Mouse (Mus musculus): ENCODE data around the gene Ms4a4a. TPM values are rescaled to one million over a fixed set of nuclear protein-coding genes. Genes with fewer than 3 reads are reported as not detected.
"Not testable (repeated sequence)": the region's sequence is repeated elsewhere in the genome, so short reads cannot be mapped to it uniquely, and the experiment has no call there.

Gene Ms4a4a
- polyA plus RNA-seq, 1 experiment from 2014 or later = 3.2 TPM

- no peaks in the 10 kb centered on the region for H3K9me3 ChIP-seq (ENCODE audit: low read length)
- TF ChIP-seq EP300 (IDR thresholded peaks at IDR 0.05; ENCODE audit: low read depth) (no peak), CTCF (IDR thresholded peaks at IDR 0.05; ENCODE audit: low read depth) (no peak)
- H3K27ac ChIP-seq (ENCODE audit: low read depth) = no peak overlapping the region
- no peak for ATAC-seq
- H3K27me3 ChIP-seq (ENCODE audit: insufficient read depth, low read length) = no peaks in the 10 kb centered on the region
- no peak overlapping the region for H3K4me3 ChIP-seq (ENCODE audit: low read depth, low read length)
- no peak overlapping the region for H3K9ac ChIP-seq (replicated peaks)
- no peak for DNase-seq
- WGBS (ENCODE audit: insufficient replicate concordance) = 80% methylated on average over 1 of the region's 1 CpGs
- no peak overlapping the region for H3K4me2 ChIP-seq (ENCODE audit: low read depth, low read length)
- no peaks in the 10 kb centered on the region for H3K4me1 ChIP-seq (ENCODE audit: insufficient read depth)
- no peaks in the 10 kb centered on the region for H3K36me3 ChIP-seq (replicated peaks; ENCODE audit: insufficient read depth, low read length)
Measured at GRCm38 (mm10) chr19:11414084-11414483, 38.8 kb downstream of the Ms4a4a start.

GRCm38 (mm10) chr19:11415581-11415980, 40.3 kb downstream of the Ms4a4a start:
- H3K27ac ChIP-seq (ENCODE audit: low read depth) = no peak overlapping the region
- no peaks in the 10 kb centered on the region for H3K36me3 ChIP-seq (replicated peaks; ENCODE audit: insufficient read depth, low read length)
- no peaks in the 10 kb centered on the region for H3K27me3 ChIP-seq (ENCODE audit: insufficient read depth, low read length)
- DNase-seq (no peak), ATAC-seq (no peak)
- TF ChIP-seq CTCF (IDR thresholded peaks at IDR 0.05; ENCODE audit: low read depth) (no peak), EP300 (IDR thresholded peaks at IDR 0.05; ENCODE audit: low read depth) (no peak)
- H3K9ac ChIP-seq (replicated peaks) = no peak overlapping the region
- H3K9me3 ChIP-seq (ENCODE audit: low read length) = no peaks in the 10 kb centered on the region
- WGBS (ENCODE audit: insufficient replicate concordance) = 67% methylated on average over 3 of the region's 3 CpGs
- no peak overlapping the region for H3K4me2 ChIP-seq (ENCODE audit: low read depth, low read length)
- H3K4me1 ChIP-seq (ENCODE audit: insufficient read depth) = no peaks in the 10 kb centered on the region
- no peak overlapping the region for H3K4me3 ChIP-seq (ENCODE audit: low read depth, low read length)

GRCm38 (mm10) chr19:11418865-11419264, 43.5 kb downstream of the Ms4a4a start:
- H3K4me1 ChIP-seq (ENCODE audit: insufficient read depth); DNase-seq; H3K9me3 ChIP-seq (ENCODE audit: low read length); H3K4me3 ChIP-seq (ENCODE audit: low read depth, low read length); H3K27me3 ChIP-seq (ENCODE audit: insufficient read depth, low read length); H3K9ac ChIP-seq (replicated peaks); ATAC-seq; H3K4me2 ChIP-seq (ENCODE audit: low read depth, low read length); H3K27ac ChIP-seq (ENCODE audit: low read depth); H3K36me3 ChIP-seq (replicated peaks; ENCODE audit: insufficient read depth, low read length): not testable (repeated sequence)
- WGBS (ENCODE audit: insufficient replicate concordance) = 55% methylated on average over 1 of the region's 3 CpGs

GRCm38 (mm10) chr19:11431209-11431608, 55.9 kb downstream of the Ms4a4a start:
- not testable (repeated sequence) for H3K36me3 ChIP-seq (replicated peaks; ENCODE audit: insufficient read depth, low read length); H3K4me1 ChIP-seq (ENCODE audit: insufficient read depth); H3K4me3 ChIP-seq (ENCODE audit: low read depth, low read length); H3K9me3 ChIP-seq (ENCODE audit: low read length); H3K9ac ChIP-seq (replicated peaks); H3K27ac ChIP-seq (ENCODE audit: low read depth); H3K4me2 ChIP-seq (ENCODE audit: low read depth, low read length); DNase-seq; H3K27me3 ChIP-seq (ENCODE audit: insufficient read depth, low read length)
- WGBS (ENCODE audit: insufficient replicate concordance) = 52% methylated on average over 1 of the region's 1 CpGs
- peak; percentile 45; the same call in 1 of the 2 replicates for ATAC-seq

GRCm38 (mm10) chr19:11435058-11435834, 59.9 kb downstream of the Ms4a4a start:
- DNase-seq = no peak
- ATAC-seq = no peak
- no peaks in the 10 kb centered on the region for H3K36me3 ChIP-seq (replicated peaks; ENCODE audit: insufficient read depth, low read length)
- no peak overlapping the region for H3K27ac ChIP-seq (ENCODE audit: low read depth)
- no peaks in the 10 kb centered on the region for H3K9me3 ChIP-seq (ENCODE audit: low read length)
- no peak for TF ChIP-seq CTCF (IDR thresholded peaks at IDR 0.05; ENCODE audit: low read depth)
- TF ChIP-seq EP300 (IDR thresholded peaks at IDR 0.05; ENCODE audit: low read depth) = no peak
- no peaks in the 10 kb centered on the region for H3K27me3 ChIP-seq (ENCODE audit: insufficient read depth, low read length)
- H3K4me2 ChIP-seq (ENCODE audit: low read depth, low read length) = no peak overlapping the region
- H3K9ac ChIP-seq (replicated peaks) = no peak overlapping the region
- H3K4me1 ChIP-seq (ENCODE audit: insufficient read depth) = no peaks in the 10 kb centered on the region
- 77% methylated on average over 4 of the region's 4 CpGs for WGBS (ENCODE audit: insufficient replicate concordance)
- no peak overlapping the region for H3K4me3 ChIP-seq (ENCODE audit: low read depth, low read length)

Other genes with a start within 250 kb of the Ms4a4a start
- gene 1700017D01Rik, start 244.6 kb upstream of the Ms4a4a start, polyA plus RNA-seq (2015; fragmentation: Nextera tagmentation; extraction: Ambion mirVana) = not detected in 2 replicates
- not detected in 2 replicates for gene 1700025F22Rik, start 210.2 kb upstream of the Ms4a4a start, polyA plus RNA-seq (2015; fragmentation: Nextera tagmentation; extraction: Ambion mirVana)
- not detected in 2 replicates for gene Ms4a13, start 178.8 kb upstream of the Ms4a4a start, polyA plus RNA-seq (2015; fragmentation: Nextera tagmentation; extraction: Ambion mirVana)
- gene Ms4a12, start 143.1 kb upstream of the Ms4a4a start, polyA plus RNA-seq (2015; fragmentation: Nextera tagmentation; extraction: Ambion mirVana) = not detected in 2 replicates
- gene Ms4a1, start 109.3 kb upstream of the Ms4a4a start, polyA plus RNA-seq (2015; fragmentation: Nextera tagmentation; extraction: Ambion mirVana) = 3.3 and 3.8 TPM in 2 replicates
- not detected in 2 replicates for gene Ms4a5, start 91.7 kb upstream of the Ms4a4a start, polyA plus RNA-seq (2015; fragmentation: Nextera tagmentation; extraction: Ambion mirVana)
- gene Ms4a14, start 61.1 kb upstream of the Ms4a4a start, polyA plus RNA-seq (2015; fragmentation: Nextera tagmentation; extraction: Ambion mirVana) = 0.02 TPM in 1 of 2 replicates, not detected in the other
- gene Ms4a7, start 39.4 kb upstream of the Ms4a4a start, polyA plus RNA-seq (2015; fragmentation: Nextera tagmentation; extraction: Ambion mirVana) = 2.9 and 3.5 TPM in 2 replicates
- gene Ms4a4c, start 29.2 kb downstream of the Ms4a4a start, polyA plus RNA-seq (2015; fragmentation: Nextera tagmentation; extraction: Ambion mirVana) = 2.1 and 2.5 TPM in 2 replicates
- gene Ms4a4b, start 68.0 kb downstream of the Ms4a4a start, polyA plus RNA-seq (2015; fragmentation: Nextera tagmentation; extraction: Ambion mirVana) = 1.8 and 2.3 TPM in 2 replicates
- gene Ms4a6c, start 93.8 kb downstream of the Ms4a4a start, polyA plus RNA-seq (2015; fragmentation: Nextera tagmentation; extraction: Ambion mirVana) = 13.1 and 13.4 TPM in 2 replicates
- 1.6 and 2.1 TPM in 2 replicates for gene Gm8369, start 110.4 kb downstream of the Ms4a4a start, polyA plus RNA-seq (2015; fragmentation: Nextera tagmentation; extraction: Ambion mirVana)
- gene Ms4a6b, start 141.0 kb downstream of the Ms4a4a start, polyA plus RNA-seq (2015; fragmentation: Nextera tagmentation; extraction: Ambion mirVana) = 3.2 and 3.8 TPM in 2 replicates
- gene Ms4a4d, start 161.3 kb downstream of the Ms4a4a start, polyA plus RNA-seq (2015; fragmentation: Nextera tagmentation; extraction: Ambion mirVana) = 1.5 and 1.7 TPM in 2 replicates
- gene Ms4a6d, start 229.3 kb downstream of the Ms4a4a start, polyA plus RNA-seq (2015; fragmentation: Nextera tagmentation; extraction: Ambion mirVana) = 8.8 and 9.0 TPM in 2 replicates
- 0.86 and 0.90 TPM in 2 replicates for gene Ms4a2, start 248.2 kb downstream of the Ms4a4a start, polyA plus RNA-seq (2015; fragmentation: Nextera tagmentation; extraction: Ambion mirVana)